Mouse (Mus musculus) limb, embryonic 13.5 days (tissue): Measurements from ENCODE around the gene Fcer2a. TPM values are rescaled to one million over a fixed set of nuclear protein-coding genes. Genes with fewer than 3 reads are reported as not detected.
A peak's percentile ranks its signal among the peaks of the same experiment; 100 is the strongest.

Source experiments
- ATAC-seq: fragments of 200-750 bp; cut with Nextera tagmentation; 2 replicates; pipeline ENCODE4 v1.8.0; 2017; ENCODE audit warnings: low read depth, moderate number of reproducible peaks, moderate TSS enrichment; ENCODE audit not compliant: low FRiP score
- H3K27ac ChIP-seq: fragments of 300-500 bp; sonication (generic); 2 replicates; pipeline ENCODE4 v1.5.1; 2015; ENCODE audit warnings: inconsistent platforms, mild to moderate bottlenecking, moderate library complexity
- H3K27me3 ChIP-seq: fragments of 300-500 bp; sonication (generic); 2 replicates; pipeline ENCODE4 v1.6.1; 2015; ENCODE audit warnings: mild to moderate bottlenecking, inconsistent platforms
- H3K36me3 ChIP-seq: fragments of 300-500 bp; sonication (generic); 2 replicates; pipeline ENCODE4 v1.6.1; 2015; ENCODE audit warnings: inconsistent platforms, mild to moderate bottlenecking, moderate library complexity
- H3K4me1 ChIP-seq: fragments of 300-500 bp; sonication (generic); 2 replicates; pipeline ENCODE4 v1.6.1; 2015; ENCODE audit warnings: inconsistent platforms
- H3K4me2 ChIP-seq: fragments of 300-500 bp; sonication (generic); replicated peaks from 2 replicates; pipeline ENCODE4 v1.6.1; 2015; ENCODE audit warnings: inconsistent platforms, mild to moderate bottlenecking, moderate library complexity
- H3K4me3 ChIP-seq: fragments of 300-500 bp; sonication (generic); 2 replicates; pipeline ENCODE4 v1.5.1; 2015; ENCODE audit warnings: moderate library complexity, mild to moderate bottlenecking, inconsistent platforms
- H3K9ac ChIP-seq: fragments of 300-500 bp; sonication (generic); 2 replicates; pipeline ENCODE4 v1.6.1; 2015; ENCODE audit warnings: mild to moderate bottlenecking, inconsistent platforms
- H3K9me3 ChIP-seq: fragments of 300-500 bp; sonication (generic); 2 replicates; pipeline ENCODE4 v1.6.1; 2016; ENCODE audit warnings: inconsistent platforms
- WGBS: fragments of 180-500 bp; shearing (Covaris S2); methylation state at CpG from one replicate; pipeline ENCODE4 v1.1.7; 2015; 5-methylcytosine and 5-hydroxymethylcytosine counted together
- polyA plus RNA-seq: library from polyadenylated mRNA; unstranded; fragments of >200 nt; fragmentation: Nextera tagmentation; extraction: Ambion mirVana; gene quantifications from 2 replicates; pipeline ENCODE4 v1.2.1, GENCODE M21; 2015

Fcer2a gene
- polyA plus RNA-seq, 1 experiment from 2014 or later: 0.43 TPM

GRCm38 (mm10) chr8:3671980-3672491 is 21.9 kb downstream of the Fcer2a start, which contains the start of gene Fcor:
Gene Fcor (minus strand): TSS chr8:3672362.
- peaks cover 10% of the 10 kb centered on the region; the same call in 1 of the 2 replicates for H3K4me1 ChIP-seq
- no peaks in the 10 kb centered on the region for H3K9me3 ChIP-seq
- H3K27me3 ChIP-seq: no peaks in the 10 kb centered on the region
- peak within 1 kb of the TSS; percentile 74 for H3K9ac ChIP-seq
- peak within 1 kb of the TSS; percentile 65 for H3K4me2 ChIP-seq
- WGBS: under 1% methylated on average over 23 of the region's 23 CpGs
- H3K27ac ChIP-seq: peak within 1 kb of the TSS; percentile 65
- no peaks in the 10 kb centered on the region for H3K36me3 ChIP-seq
- peak within 1 kb of the TSS; percentile 59 for H3K4me3 ChIP-seq
- ATAC-seq: peak; percentile 84

GRCm38 (mm10) chr8:3670388-3670787 is 23.6 kb downstream of the Fcer2a start:
- Histone ChIP-seq H3K27me3 (no peaks in the 10 kb centered on the region), H3K27ac (no peak overlapping the region), H3K9me3 (no peaks in the 10 kb centered on the region), H3K4me1 (peaks cover 6% of the 10 kb centered on the region; the same call in 1 of the 2 replicates), H3K4me2 (no peak overlapping the region), H3K4me3 (no peak overlapping the region), H3K36me3 (no peaks in the 10 kb centered on the region), H3K9ac (no peak overlapping the region)
- ATAC-seq: no peak
- whole genome bisulfite sequencing: 80% methylated on average over 2 of the region's 2 CpGs

GRCm38 (mm10) chr8:3665507-3665906 is 28.5 kb downstream of the Fcer2a start, which contains the start of gene Mcemp1:
Gene Mcemp1 (plus strand): TSS chr8:3665754.
- no peak within 1 kb of the TSS for H3K9ac ChIP-seq
- H3K4me3 ChIP-seq: no peak within 1 kb of the TSS
- H3K9me3 ChIP-seq: no peaks in the 10 kb centered on the region
- ATAC-seq: no peak
- no peaks in the 10 kb centered on the region for H3K4me1 ChIP-seq
- no peaks in the 10 kb centered on the region for H3K27me3 ChIP-seq
- H3K36me3 ChIP-seq: no peaks in the 10 kb centered on the region
- no peak within 1 kb of the TSS for H3K4me2 ChIP-seq
- no peak within 1 kb of the TSS for H3K27ac ChIP-seq
- WGBS: 77% methylated on average over 6 of the region's 6 CpGs

- Histone ChIP-seq H3K36me3 (no peaks in the 10 kb centered on the region), H3K4me3 (no peak overlapping the region), H3K4me1 (no peaks in the 10 kb centered on the region), H3K27me3 (no peaks in the 10 kb centered on the region), H3K9ac (no peak overlapping the region), H3K27ac (no peak overlapping the region), H3K4me2 (no peak overlapping the region), H3K9me3 (no peaks in the 10 kb centered on the region)
- WGBS: 61% methylated on average over 5 of the region's 5 CpGs
- ATAC-seq: no peak
These were observed 29.6 kb downstream of the Fcer2a start for GRCm38 (mm10) chr8:3664405-3664804.

- no peaks in the 10 kb centered on the region for H3K4me1 ChIP-seq
- no peak overlapping the region for H3K27ac ChIP-seq
- H3K27me3 ChIP-seq: 0 out of 2 replicates have a peak, but pooled peaks cover 4% of the 10 kb centered on the region
- H3K36me3 ChIP-seq: no peaks in the 10 kb centered on the region
- no peak overlapping the region for H3K9ac ChIP-seq
- WGBS: 76% methylated on average over 8 of the region's 8 CpGs
- no peak for ATAC-seq
- no peak overlapping the region for H3K4me2 ChIP-seq
- no peaks in the 10 kb centered on the region for H3K9me3 ChIP-seq
- H3K4me3 ChIP-seq: no peak overlapping the region
These were observed 33.1 kb downstream of the Fcer2a start for GRCm38 (mm10) chr8:3660889-3661288.

- H3K4me2 ChIP-seq: no peak overlapping the region
- no peaks in the 10 kb centered on the region for H3K36me3 ChIP-seq
- H3K4me1 ChIP-seq: no peaks in the 10 kb centered on the region
- no peaks in the 10 kb centered on the region for H3K9me3 ChIP-seq
- H3K27ac ChIP-seq: no peak overlapping the region
- H3K27me3 ChIP-seq: 0 out of 2 replicates have a peak, but pooled peaks cover 4% of the 10 kb centered on the region
- 23% methylated on average over 7 of the region's 7 CpGs for whole genome bisulfite sequencing
- no peak overlapping the region for H3K9ac ChIP-seq
- no peak overlapping the region for H3K4me3 ChIP-seq
- peak; percentile 40; the same call in 1 of the 2 replicates for ATAC-seq
These were observed 37.1 kb downstream of the Fcer2a start for GRCm38 (mm10) chr8:3656725-3657381.

- Histone ChIP-seq H3K9me3 (no peaks in the 10 kb centered on the region), H3K36me3 (no peaks in the 10 kb centered on the region), H3K4me1 (no peaks in the 10 kb centered on the region), H3K4me2 (no peak within 1 kb of the TSS), H3K9ac (no peak within 1 kb of the TSS), H3K4me3 (no peak within 1 kb of the TSS), H3K27me3 (0 out of 2 replicates have a peak, but pooled peaks cover 4% of the 10 kb centered on the region), H3K27ac (no peak within 1 kb of the TSS)
- WGBS: 65% methylated on average over 3 of the region's 3 CpGs
- ATAC-seq: no peak
These were observed 38.4 kb downstream of the Fcer2a start, which contains the start of gene Retn for GRCm38 (mm10) chr8:3655526-3655925. Gene Retn (plus strand): TSS chr8:3655770.

- WGBS: 70% methylated on average over 11 of the region's 11 CpGs
- no peaks in the 10 kb centered on the region for H3K4me1 ChIP-seq
- no peak; the same call in 1 of the 2 replicates for ATAC-seq
- H3K9ac ChIP-seq: no peak overlapping the region
- no peaks in the 10 kb centered on the region for H3K9me3 ChIP-seq
- H3K27ac ChIP-seq: no peak overlapping the region
- no peaks in the 10 kb centered on the region for H3K36me3 ChIP-seq
- 0 out of 2 replicates have a peak, but pooled peaks cover 4% of the 10 kb centered on the region for H3K27me3 ChIP-seq
- no peak overlapping the region for H3K4me3 ChIP-seq
- H3K4me2 ChIP-seq: no peak overlapping the region
These were observed 39.1 kb downstream of the Fcer2a start for GRCm38 (mm10) chr8:3654726-3655508.

GRCm38 (mm10) chr8:3652845-3653244 is 41.1 kb downstream of the Fcer2a start:
- ATAC-seq: no peak
- 0 out of 2 replicates have a peak, but pooled peaks cover 3% of the 10 kb centered on the region for H3K27me3 ChIP-seq
- no peaks in the 10 kb centered on the region for H3K36me3 ChIP-seq
- H3K4me3 ChIP-seq: no peak overlapping the region
- no peaks in the 10 kb centered on the region for H3K4me1 ChIP-seq
- H3K9me3 ChIP-seq: no peaks in the 10 kb centered on the region
- 69% methylated on average over 3 of the region's 3 CpGs for WGBS
- H3K27ac ChIP-seq: no peak overlapping the region
- no peak overlapping the region for H3K4me2 ChIP-seq
- no peak overlapping the region for H3K9ac ChIP-seq

- H3K9ac ChIP-seq: no peak overlapping the region
- 0 out of 2 replicates have a peak overlapping the region, but pooled peaks have one; percentile 14 for H3K4me2 ChIP-seq
- H3K36me3 ChIP-seq: no peaks in the 10 kb centered on the region
- 33% methylated on average over 1 of the region's 1 CpGs for WGBS
- no peaks in the 10 kb centered on the region for H3K27me3 ChIP-seq
- no peak overlapping the region for H3K27ac ChIP-seq
- peak; percentile 61; the same call in 1 of the 2 replicates for ATAC-seq
- H3K4me3 ChIP-seq: no peak overlapping the region
- no peaks in the 10 kb centered on the region for H3K4me1 ChIP-seq
- H3K9me3 ChIP-seq: no peaks in the 10 kb centered on the region
These were observed 45.0 kb downstream of the Fcer2a start for GRCm38 (mm10) chr8:3648990-3649389.

GRCm38 (mm10) chr8:3648268-3648667 is 45.7 kb downstream of the Fcer2a start:
- Histone ChIP-seq H3K4me2 (no peak overlapping the region), H3K4me1 (no peaks in the 10 kb centered on the region), H3K27me3 (no peaks in the 10 kb centered on the region), H3K9me3 (no peaks in the 10 kb centered on the region), H3K9ac (no peak overlapping the region), H3K36me3 (no peaks in the 10 kb centered on the region), H3K4me3 (no peak overlapping the region), H3K27ac (no peak overlapping the region)
- WGBS: 67% methylated on average over 2 of the region's 2 CpGs
- ATAC-seq: no peak

- Histone ChIP-seq H3K9ac (no peak overlapping the region), H3K36me3 (no peaks in the 10 kb centered on the region), H3K4me2 (no peak overlapping the region), H3K27me3 (no peaks in the 10 kb centered on the region), H3K27ac (no peak overlapping the region), H3K4me3 (no peak overlapping the region), H3K4me1 (no peaks in the 10 kb centered on the region), H3K9me3 (no peaks in the 10 kb centered on the region)
- ATAC-seq: no peak
- 75% methylated on average over 4 of the region's 4 CpGs for WGBS
These were observed 46.4 kb downstream of the Fcer2a start for GRCm38 (mm10) chr8:3647561-3647960.
